Mouse (Mus musculus) olfactory bulb, adult 2 months (tissue): ENCODE data around the gene Inpp5b.

Experiments used
- CTCF ChIP-seq: fragments of 200-500 bp; IDR thresholded peaks from 2 replicates; pipeline ENCODE4 v1.5.1; 2012; ENCODE audit warnings: low read depth, mild to moderate bottlenecking, low read length, moderate library complexity; ENCODE audit not compliant: insufficient read depth
- POLR2A ChIP-seq: fragments of 200-500 bp; IDR thresholded peaks from 2 replicates; pipeline ENCODE4 v1.6.1; 2012; ENCODE audit warnings: mild to moderate bottlenecking, low read depth, low read length, moderate library complexity; ENCODE audit not compliant: insufficient read depth

- TF ChIP-seq CTCF (no peak), POLR2A (no peak)
These were observed 83.8 kb downstream of the Inpp5b start for GRCm38 (mm10) chr4:124825371-124825965.
